Mouse (Mus musculus) heart, postnatal 0 days (tissue): ENCODE measurements around the gene Tulp2.

Experiments used
- CTCF ChIP-seq: IDR thresholded peaks from 2 replicates; pipeline ENCODE4 v1.5.1; 2016; ENCODE audit warnings: antibody characterized with exemption, control low read depth, low read depth
- EP300 ChIP-seq: IDR thresholded peaks from 2 replicates; pipeline ENCODE4 v1.6.1; 2016; ENCODE audit warnings: antibody characterized with exemption, low read depth

DNA sequence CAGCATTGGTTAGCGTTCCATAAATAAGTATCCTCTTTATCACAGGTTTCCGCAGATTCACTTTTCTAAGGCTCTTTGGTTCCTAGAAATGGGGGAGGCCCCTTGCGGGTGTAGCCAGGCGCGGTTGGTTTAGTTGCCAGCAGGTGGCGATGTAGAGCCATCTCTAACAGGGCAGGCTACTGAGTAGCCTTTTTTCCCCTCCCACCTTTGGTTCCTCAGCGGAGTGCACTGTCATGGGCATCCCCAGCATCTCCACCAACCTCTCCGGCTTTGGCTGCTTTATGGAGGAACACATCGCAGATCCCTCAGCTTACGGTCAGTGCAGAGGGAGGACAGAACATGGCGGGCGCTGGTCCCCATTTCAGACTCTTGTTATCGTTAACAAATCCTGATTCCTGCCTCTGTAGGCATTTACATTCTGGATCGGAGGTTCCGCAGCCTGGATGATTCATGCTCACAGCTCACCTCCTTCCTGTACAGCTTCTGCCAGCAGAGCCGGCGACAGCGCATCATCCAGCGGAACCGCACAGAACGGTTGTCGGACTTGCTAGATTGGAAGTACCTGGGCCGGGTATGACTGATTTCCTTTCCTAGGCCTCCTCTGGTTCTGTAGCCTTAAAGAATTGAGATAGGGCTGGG lies 30.2 kb upstream of the Tulp2 start:
- TF ChIP-seq CTCF (peak; percentile 81), EP300 (no peak)
